Mouse (Mus musculus): ENCODE data around the gene Dap.

DNA sequence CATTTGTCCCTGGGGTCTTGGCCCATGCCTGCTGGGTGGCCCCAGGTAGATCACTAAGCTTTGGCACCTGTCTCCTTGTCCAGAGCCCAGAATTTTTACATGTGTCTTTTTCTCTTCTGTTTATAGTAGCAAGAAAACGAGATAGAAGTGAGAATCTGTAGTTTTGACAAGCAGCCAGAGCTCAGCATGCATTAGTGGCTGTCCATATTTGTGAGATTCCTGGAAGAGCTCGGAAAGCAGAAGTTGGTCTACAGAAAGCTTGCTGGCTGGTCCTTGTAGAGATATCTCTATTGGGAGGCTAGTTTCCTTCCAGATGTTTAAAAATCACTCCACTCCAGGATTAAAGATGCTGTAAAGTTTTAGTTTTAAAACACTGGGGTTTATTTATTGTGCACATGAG is 25.9 kb downstream of the Dap start:
- TF ChIP-seq CTCF (IDR thresholded peaks at IDR 0.05; ENCODE audit: low read depth) = no peak
- TF ChIP-seq EP300 (IDR thresholded peaks at IDR 0.05; ENCODE audit: low read depth) = no peak
